Mouse (Mus musculus) forebrain, embryonic 13.5 days (tissue): Measurements from ENCODE around the gene Rab7b. TPM values are rescaled to one million over a fixed set of nuclear protein-coding genes. Genes with fewer than 3 reads are reported as not detected.
A peak's percentile ranks its signal among the peaks of the same experiment; 100 is the strongest.

Experiments
- ATAC-seq: fragments of 200-750 bp; cut with Nextera tagmentation; 2 replicates; pipeline ENCODE4 v1.8.0; 2017
- H3K27ac ChIP-seq: fragments of 300-500 bp; sonication (generic); 2 replicates; pipeline ENCODE4 v1.5.1; 2015; ENCODE audit warnings: inconsistent platforms, mild to moderate bottlenecking, moderate library complexity
- H3K27me3 ChIP-seq: fragments of 300-500 bp; sonication (generic); 2 replicates; pipeline ENCODE4 v1.6.1; 2015; ENCODE audit warnings: mild to moderate bottlenecking, inconsistent platforms
- H3K36me3 ChIP-seq: fragments of 300-500 bp; sonication (generic); 2 replicates; pipeline ENCODE4 v1.6.1; 2015; ENCODE audit warnings: mild to moderate bottlenecking, inconsistent platforms; ENCODE audit not compliant: poor library complexity, severe bottlenecking
- H3K4me1 ChIP-seq: fragments of 300-500 bp; sonication (generic); 2 replicates; pipeline ENCODE4 v1.6.1; 2015; ENCODE audit warnings: inconsistent platforms
- H3K4me2 ChIP-seq: fragments of 300-500 bp; sonication (generic); 2 replicates; pipeline ENCODE4 v1.6.1; 2015; ENCODE audit warnings: inconsistent platforms, mild to moderate bottlenecking, moderate library complexity
- H3K4me3 ChIP-seq: fragments of 300-500 bp; sonication (generic); 2 replicates; pipeline ENCODE4 v1.5.1; 2015; ENCODE audit warnings: mild to moderate bottlenecking, inconsistent platforms
- H3K9ac ChIP-seq: fragments of 300-500 bp; sonication (generic); 2 replicates; pipeline ENCODE4 v1.6.1; 2015; ENCODE audit warnings: mild to moderate bottlenecking, inconsistent platforms
- H3K9me3 ChIP-seq: fragments of 300-500 bp; sonication (generic); replicated peaks from 2 replicates; pipeline ENCODE4 v1.6.1; 2016; ENCODE audit warnings: inconsistent platforms
- WGBS: fragments of 180-500 bp; shearing (Covaris S2); methylation state at CpG from one replicate; pipeline ENCODE4 v1.1.7; 2015; 5-methylcytosine and 5-hydroxymethylcytosine counted together
- polyA plus RNA-seq: library from polyadenylated mRNA; unstranded; fragments of >200 nt; fragmentation: Nextera tagmentation; extraction: Ambion mirVana; gene quantifications from 2 replicates; pipeline ENCODE4 v1.2.1, GENCODE M21; 2015

Rab7b gene
- polyA plus RNA-seq, 1 experiment from 2014 or later: 0.40 TPM

DNA sequence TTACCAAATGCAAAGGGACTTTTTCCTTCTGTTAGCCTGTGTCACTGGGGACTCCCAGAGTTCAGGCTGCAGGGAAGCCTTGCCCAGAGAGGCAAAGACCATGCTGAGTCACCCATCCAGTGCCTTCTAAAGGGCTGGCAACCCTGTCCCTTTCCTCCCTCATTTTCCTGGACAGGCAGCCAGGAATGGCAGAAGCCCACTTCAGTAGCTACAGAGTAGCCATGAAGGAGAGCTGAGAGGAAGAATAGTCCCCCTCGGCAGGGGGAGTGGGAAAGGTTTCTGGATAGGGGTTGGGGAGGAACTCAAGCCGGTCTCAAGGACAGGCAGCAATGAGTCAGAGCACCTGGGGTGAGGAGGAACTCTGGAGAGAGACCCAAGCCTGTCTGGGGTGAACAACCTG lies 59.3 kb downstream of the Rab7b start:
- Histone ChIP-seq H3K36me3 (no peaks in the 10 kb centered on the region), H3K9me3 (no peaks in the 10 kb centered on the region), H3K9ac (no peak overlapping the region), H3K4me1 (0 out of 2 replicates have a peak, but pooled peaks cover 12% of the 10 kb centered on the region), H3K4me2 (no peak overlapping the region), H3K27ac (no peak overlapping the region), H3K27me3 (no peaks in the 10 kb centered on the region), H3K4me3 (no peak overlapping the region)
- no peak for ATAC-seq
- 43% methylated on average over 2 of the region's 2 CpGs for WGBS

GRCm38 (mm10) chr1:131748636-131749035 lies 60.1 kb downstream of the Rab7b start:
- Histone ChIP-seq H3K4me3 (no peak overlapping the region), H3K36me3 (no peaks in the 10 kb centered on the region), H3K9ac (no peak overlapping the region), H3K4me2 (no peak overlapping the region), H3K9me3 (no peaks in the 10 kb centered on the region), H3K27ac (no peak overlapping the region), H3K4me1 (0 out of 2 replicates have a peak, but pooled peaks cover 12% of the 10 kb centered on the region), H3K27me3 (no peaks in the 10 kb centered on the region)
- no peak for ATAC-seq
- WGBS: 82% methylated on average over 2 of the region's 2 CpGs

DNA sequence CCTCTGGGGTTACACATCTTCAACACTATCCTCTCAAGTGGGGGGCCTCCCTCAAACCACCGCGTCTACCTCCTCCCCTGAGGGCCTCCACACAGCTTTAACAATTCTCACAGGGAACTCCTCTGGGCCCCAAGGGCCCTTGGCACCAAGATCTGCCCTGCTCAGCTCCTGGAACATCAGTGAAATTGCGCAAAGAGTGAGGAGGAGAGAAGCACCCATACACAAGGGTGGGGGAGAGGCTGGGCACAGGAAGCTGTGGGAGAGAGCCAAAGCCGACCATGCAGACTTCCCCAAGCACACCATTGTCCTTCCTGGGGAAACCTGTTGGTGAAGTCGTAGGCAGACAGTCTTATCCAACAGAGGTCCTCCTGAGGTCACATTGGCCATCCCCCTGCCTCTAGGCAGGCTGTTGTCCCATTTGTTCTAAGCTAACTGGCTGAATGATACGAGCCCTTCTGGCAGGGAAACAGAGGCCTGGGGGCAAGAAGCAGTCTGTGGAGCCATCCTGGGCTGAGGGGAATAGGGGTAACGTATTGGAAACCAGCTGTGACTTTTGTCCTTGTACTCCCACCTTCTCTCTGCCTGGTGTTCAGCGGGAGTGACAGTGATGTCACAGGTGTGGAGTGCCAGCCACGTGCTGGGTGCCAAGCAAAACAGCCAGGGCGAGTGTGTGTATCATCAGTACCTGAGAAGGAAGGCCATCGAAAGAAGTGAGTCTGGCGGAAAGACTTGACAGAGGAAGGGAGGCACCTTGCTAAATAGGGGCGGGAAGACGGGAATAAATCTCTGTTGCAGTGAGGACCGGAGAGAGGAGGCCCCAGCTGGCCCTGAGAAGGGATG lies 61.4 kb downstream of the Rab7b start:
- Histone ChIP-seq H3K4me3 (no peak overlapping the region), H3K27me3 (no peaks in the 10 kb centered on the region), H3K4me1 (0 out of 2 replicates have a peak, but pooled peaks cover 12% of the 10 kb centered on the region), H3K9ac (no peak overlapping the region), H3K27ac (no peak overlapping the region), H3K36me3 (no peaks in the 10 kb centered on the region), H3K9me3 (no peaks in the 10 kb centered on the region), H3K4me2 (no peak overlapping the region)
- ATAC-seq: no peak
- 78% methylated on average over 15 of the region's 15 CpGs for WGBS

- Histone ChIP-seq H3K27ac (peak overlapping the region; percentile 0; the same call in 1 of the 2 replicates), H3K9ac (no peak overlapping the region), H3K36me3 (no peaks in the 10 kb centered on the region), H3K4me3 (no peak overlapping the region), H3K9me3 (no peaks in the 10 kb centered on the region), H3K4me1 (0 out of 2 replicates have a peak, but pooled peaks cover 12% of the 10 kb centered on the region), H3K27me3 (no peaks in the 10 kb centered on the region), H3K4me2 (no peak overlapping the region)
- ATAC-seq: peak; percentile 41; the same call in 1 of the 2 replicates
- WGBS: 83% methylated on average over 3 of the region's 3 CpGs
These were observed 62.8 kb downstream of the Rab7b start for GRCm38 (mm10) chr1:131751181-131751890.

GRCm38 (mm10) chr1:131751891-131752311 lies 63.4 kb downstream of the Rab7b start:
- Histone ChIP-seq H3K4me1 (0 out of 2 replicates have a peak, but pooled peaks cover 12% of the 10 kb centered on the region), H3K27me3 (no peaks in the 10 kb centered on the region), H3K27ac (peak overlapping the region; percentile 0; the same call in 1 of the 2 replicates), H3K36me3 (no peaks in the 10 kb centered on the region), H3K4me3 (no peak overlapping the region), H3K9me3 (no peaks in the 10 kb centered on the region), H3K9ac (no peak overlapping the region), H3K4me2 (no peak overlapping the region)
- 51% methylated on average over 10 of the region's 10 CpGs for WGBS
- ATAC-seq: peak; percentile 59; the same call in 1 of the 2 replicates

- no peaks in the 10 kb centered on the region for H3K27me3 ChIP-seq
- H3K4me1 ChIP-seq: 0 out of 2 replicates have a peak, but pooled peaks cover 17% of the 10 kb centered on the region
- H3K27ac ChIP-seq: no peak overlapping the region
- H3K9ac ChIP-seq: no peak overlapping the region
- H3K4me3 ChIP-seq: no peak overlapping the region
- no peaks in the 10 kb centered on the region for H3K36me3 ChIP-seq
- 74% methylated on average over 3 of the region's 3 CpGs for WGBS
- no peak overlapping the region for H3K4me2 ChIP-seq
- no peak for ATAC-seq
- no peaks in the 10 kb centered on the region for H3K9me3 ChIP-seq
These were observed 65.8 kb downstream of the Rab7b start for GRCm38 (mm10) chr1:131754212-131754829.

- Histone ChIP-seq H3K36me3 (no peaks in the 10 kb centered on the region), H3K4me3 (no peak overlapping the region), H3K4me2 (no peak overlapping the region), H3K4me1 (0 out of 2 replicates have a peak, but pooled peaks cover 17% of the 10 kb centered on the region), H3K27me3 (no peaks in the 10 kb centered on the region), H3K9ac (no peak overlapping the region), H3K9me3 (no peaks in the 10 kb centered on the region), H3K27ac (no peak overlapping the region)
- ATAC-seq: no peak
- WGBS: 89% methylated on average over 4 of the region's 4 CpGs
These were observed 66.4 kb downstream of the Rab7b start for GRCm38 (mm10) chr1:131754916-131755315.

- no peaks in the 10 kb centered on the region for H3K9me3 ChIP-seq
- no peak for ATAC-seq
- H3K9ac ChIP-seq: no peak overlapping the region
These were observed 68.7 kb downstream of the Rab7b start for GRCm38 (mm10) chr1:131757211-131757610.

GRCm38 (mm10) chr1:131758796-131759195 lies 70.3 kb downstream of the Rab7b start:
- H3K36me3 ChIP-seq: no peaks in the 10 kb centered on the region
- H3K9me3 ChIP-seq: no peaks in the 10 kb centered on the region
- ATAC-seq: no peak
- H3K4me1 ChIP-seq: 0 out of 2 replicates have a peak, but pooled peaks cover 5% of the 10 kb centered on the region
- no peak overlapping the region for H3K27ac ChIP-seq
- H3K4me2 ChIP-seq: no peak overlapping the region
- no peaks in the 10 kb centered on the region for H3K27me3 ChIP-seq
- WGBS: 59% methylated on average over 7 of the region's 7 CpGs
- no peak overlapping the region for H3K4me3 ChIP-seq
- H3K9ac ChIP-seq: no peak overlapping the region

More at GRCm38 (mm10) chr1:131757211-131757610, 68.7 kb downstream of the Rab7b start:
- Histone ChIP-seq H3K4me3 (no peak overlapping the region), H3K27ac (no peak overlapping the region), H3K4me1 (0 out of 2 replicates have a peak, but pooled peaks cover 10% of the 10 kb centered on the region), H3K27me3 (no peaks in the 10 kb centered on the region), H3K36me3 (no peaks in the 10 kb centered on the region), H3K4me2 (no peak overlapping the region)
- 83% methylated on average over 6 of the region's 6 CpGs for WGBS

- no peak overlapping the region for H3K27ac ChIP-seq
- no peak overlapping the region for H3K9ac ChIP-seq
- H3K4me3 ChIP-seq: no peak overlapping the region
- ATAC-seq: no peak
- 0 out of 2 replicates have a peak, but pooled peaks cover 5% of the 10 kb centered on the region for H3K4me1 ChIP-seq
- 67% methylated on average over 9 of the region's 9 CpGs for WGBS
- H3K4me2 ChIP-seq: no peak overlapping the region
- H3K9me3 ChIP-seq: no peaks in the 10 kb centered on the region
- H3K36me3 ChIP-seq: no peaks in the 10 kb centered on the region
- H3K27me3 ChIP-seq: no peaks in the 10 kb centered on the region
These were observed 71.4 kb downstream of the Rab7b start for GRCm38 (mm10) chr1:131759667-131760427.

DNA sequence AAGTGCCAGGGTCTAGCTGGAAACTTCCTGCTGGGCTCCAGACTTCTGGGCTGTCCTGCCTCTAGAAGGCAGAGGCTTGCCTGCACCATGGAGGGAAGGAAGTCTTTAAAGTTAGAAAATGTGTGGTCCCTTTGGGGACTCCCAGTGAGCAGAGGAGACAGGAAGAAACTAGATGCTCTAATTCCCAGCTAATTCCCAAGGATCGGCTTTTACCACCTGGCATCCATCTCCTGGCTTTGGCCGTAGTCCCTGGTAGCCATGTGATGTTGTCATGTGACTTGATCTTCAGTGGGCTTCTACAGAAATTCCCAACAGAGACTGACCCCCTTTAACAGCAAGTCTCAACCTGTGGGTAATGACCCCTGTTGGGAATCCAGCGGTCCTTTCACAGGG lies 71.9 kb downstream of the Rab7b start:
- Histone ChIP-seq H3K4me1 (0 out of 2 replicates have a peak, but pooled peaks cover 5% of the 10 kb centered on the region), H3K4me3 (no peak overlapping the region), H3K9me3 (no peaks in the 10 kb centered on the region), H3K36me3 (no peaks in the 10 kb centered on the region), H3K9ac (no peak overlapping the region), H3K4me2 (no peak overlapping the region), H3K27me3 (no peaks in the 10 kb centered on the region), H3K27ac (no peak overlapping the region)
- no peak for ATAC-seq
- 92% methylated on average over 3 of the region's 3 CpGs for WGBS
